Comparison of ENCODE assay signal across 15 mouse cellular contexts in genomic region chr7:145332376-145333041, GRCm38 (mm10). TPM values are rescaled to one million over a fixed set of nuclear protein-coding genes. Genes with fewer than 3 reads are reported as not detected.
DNase-seq lines count a peak whose midpoint lies in the region; ATAC-seq and TF ChIP-seq lines count a peak whose summit lies in the region.
"Had no signal": no experiment of that assay in that cellular context is flagged by ENCODE, and none has a peak within 500 bp of the region (broad histone marks: within the 10 kb centered on the region; RNA-seq: fewer than 3 reads in every experiment).

No protein-coding gene starts in this region.

- H3K4me1 ChIP-seq in heart, embryonic 15.5 days (replicated peaks) = peaks cover 19% of the 10 kb centered on the region
- H3K4me1 ChIP-seq in heart, adult 2 months (ENCODE audit: control insufficient read depth, insufficient read depth, low read length) = no peaks in the 10 kb centered on the region; the same call in 1 of the 2 replicates
- H3K4me1 ChIP-seq in embryonic facial prominence, embryonic 14.5 days (ENCODE audit: control insufficient read depth, insufficient read depth, low read length) = peaks cover 25% of the 10 kb centered on the region
- peaks cover 60% of the 10 kb centered on the region for H3K4me1 ChIP-seq in limb, embryonic 13.5 days
- H3K4me1 ChIP-seq: midbrain, embryonic 12.5 days had no signal

- intact Hi-C loops in heart, adult 2 months (cut with DNase I) = no loop called here

- no peaks in the 10 kb centered on the region for H3K36me3 ChIP-seq in heart, embryonic 15.5 days
- H3K36me3 ChIP-seq in heart, adult 2 months (ENCODE audit: control insufficient read depth, insufficient read depth, low read length) = no peaks in the 10 kb centered on the region
- no peaks in the 10 kb centered on the region for H3K36me3 ChIP-seq in embryonic facial prominence, embryonic 14.5 days (ENCODE audit: control insufficient read depth, insufficient read depth, low read length)
- H3K36me3 ChIP-seq in limb, embryonic 13.5 days = no peaks in the 10 kb centered on the region
- H3K36me3 ChIP-seq: midbrain, embryonic 12.5 days had no signal

- TF ChIP-seq EP300 in heart, adult 2 months (IDR thresholded peaks at IDR 0.05; ENCODE audit: insufficient read depth, low read depth, low read length) = no peak

- no peak overlapping the region for H3K9ac ChIP-seq in heart, embryonic 15.5 days
- no peak overlapping the region for H3K9ac ChIP-seq in heart, adult 2 months (ENCODE audit: low read depth, low read length)
- H3K9ac ChIP-seq in embryonic facial prominence, embryonic 14.5 days (ENCODE audit: low read depth, low read length) = no peak overlapping the region
- no peak overlapping the region for H3K9ac ChIP-seq in limb, embryonic 13.5 days
- H3K9ac ChIP-seq: midbrain, embryonic 12.5 days had no signal

- ATAC-seq in heart, embryonic 15.5 days (replicated peaks; ENCODE audit: insufficient number of reproducible peaks, insufficient read depth, low FRiP score, low read depth) = no peak
- peak; percentile 71 for ATAC-seq in embryonic facial prominence, embryonic 14.5 days (ENCODE audit: low read depth)
- peak; percentile 69 for ATAC-seq in limb, embryonic 13.5 days (ENCODE audit: low FRiP score, low read depth)
- no peak for ATAC-seq in monocyte, adult 5-6 weeks (replicated peaks; ENCODE audit: insufficient number of reproducible peaks, low FRiP score, low TSS enrichment, poor library complexity, severe bottlenecking)

- no peaks in the 10 kb centered on the region for H3K27me3 ChIP-seq in heart, embryonic 15.5 days
- no peaks in the 10 kb centered on the region for H3K27me3 ChIP-seq in heart, adult 2 months (ENCODE audit: control insufficient read depth, insufficient read depth, low read length)
- H3K27me3 ChIP-seq in embryonic facial prominence, embryonic 14.5 days (replicated peaks; ENCODE audit: control insufficient read depth, insufficient read depth, low read length) = no peaks in the 10 kb centered on the region
- H3K27me3 ChIP-seq in limb, embryonic 13.5 days = no peaks in the 10 kb centered on the region
- H3K27me3 ChIP-seq: midbrain, embryonic 12.5 days had no signal

- WGBS in heart, embryonic 15.5 days = 9% methylated on average over 1 of the region's 1 CpGs
- 17% methylated on average over 1 of the region's 1 CpGs for WGBS in heart, adult 2 months
- WGBS in embryonic facial prominence, embryonic 14.5 days = 30% methylated on average over 1 of the region's 1 CpGs
- 21% methylated on average over 1 of the region's 1 CpGs for WGBS in limb, embryonic 13.5 days

- no peak for DNase-seq in heart, adult 2 months
- DNase-seq in brain, adult 2 months (ENCODE audit: low read depth, low spot score) = peak; percentile 53
- peak; percentile 92 for DNase-seq in embryonic facial prominence, embryonic 14.5 days (ENCODE audit: low spot score)
- DNase-seq in embryo, embryonic 10 days (ENCODE audit: low spot score) = no peak
- no peak for DNase-seq in ovary, postnatal 14 days (ENCODE audit: low spot score)

- H3K9me3 ChIP-seq in heart, embryonic 15.5 days (replicated peaks) = no peaks in the 10 kb centered on the region
- H3K9me3 ChIP-seq in embryonic facial prominence, embryonic 14.5 days (ENCODE audit: control insufficient read depth, low read length) = no peaks in the 10 kb centered on the region
- H3K9me3 ChIP-seq in limb, embryonic 13.5 days = no peaks in the 10 kb centered on the region
- H3K9me3 ChIP-seq: midbrain, embryonic 12.5 days had no signal

- H3K4me3 ChIP-seq in heart, embryonic 15.5 days = no peak overlapping the region
- no peak overlapping the region for H3K4me3 ChIP-seq in heart, adult 2 months
- no peak overlapping the region for H3K4me3 ChIP-seq in embryonic facial prominence, embryonic 14.5 days (ENCODE audit: low read depth, low read length)
- no peak overlapping the region for H3K4me3 ChIP-seq in limb, embryonic 13.5 days
- H3K4me3 ChIP-seq: erythroblast, embryonic 14.5 days; midbrain, embryonic 12.5 days had no signal

- H3K27ac ChIP-seq in heart, embryonic 15.5 days = peak overlapping the region; percentile 27; the same call in 1 of the 2 replicates
- H3K27ac ChIP-seq in heart, adult 2 months = no peak overlapping the region
- H3K27ac ChIP-seq in embryonic facial prominence, embryonic 14.5 days (replicated peaks; ENCODE audit: low read depth, low read length) = peak overlapping the region; percentile 80
- H3K27ac ChIP-seq in limb, embryonic 13.5 days = peak overlapping the region; percentile 73
- H3K27ac ChIP-seq: midbrain, embryonic 12.5 days had no signal

- H3K4me2 ChIP-seq in heart, embryonic 15.5 days = no peak overlapping the region
- no peak overlapping the region for H3K4me2 ChIP-seq in embryonic facial prominence, embryonic 14.5 days (ENCODE audit: low read depth, low read length)
- no peak overlapping the region for H3K4me2 ChIP-seq in limb, embryonic 13.5 days (replicated peaks)
- H3K4me2 ChIP-seq: midbrain, embryonic 12.5 days had no signal

- TF ChIP-seq POLR2A in heart, adult 2 months (IDR thresholded peaks at IDR 0.05; ENCODE audit: insufficient read depth, low read depth, low read length) = no peak

- no peaks in the 10 kb centered on the region for H3K79me2 ChIP-seq in heart, adult 2 months (replicated peaks; ENCODE audit: control insufficient read depth, insufficient read depth, low read length)

- no peak for TF ChIP-seq CTCF in heart, adult 2 months (IDR thresholded peaks at IDR 0.05)

RNA-seq across cellular contexts. Expression of gene Mrgprd, which starts 17.9 kb away (rescaled TPM):
- polyA plus RNA-seq in heart, embryonic 15.5 days (2015; fragmentation: Nextera tagmentation; extraction: Ambion mirVana) = not detected in 2 replicates
- not detected for total RNA-seq in heart, adult 2 months (2021)
- not detected in 2 replicates for polyA plus RNA-seq in heart, adult 2 months (2012; rRNA removed)
- not detected in 2 replicates for polyA plus RNA-seq in embryonic facial prominence, embryonic 14.5 days (2014; fragmentation: Nextera tagmentation; extraction: Ambion mirVana)
- not detected in 2 replicates for polyA plus RNA-seq in limb, embryonic 13.5 days (2015; fragmentation: Nextera tagmentation; extraction: Ambion mirVana)
- total RNA-seq in monocyte, adult 5-6 weeks (2017) = not detected in 3 replicates
- total RNA-seq: adrenal gland, adult 18-20 months; CH12.LX; left cerebral cortex, adult 18-20 months had no signal
- polyA plus RNA-seq: erythroblast, embryonic 14.5 days; heart, postnatal 0 days; midbrain, embryonic 12.5 days; testis, adult 2 months had no signal

RNA-seq across cellular contexts. Expression of gene Mrgprf, which starts 31.9 kb away (rescaled TPM):
- 1.4 and 1.7 TPM in 2 replicates for polyA plus RNA-seq in heart, embryonic 15.5 days (2015; fragmentation: Nextera tagmentation; extraction: Ambion mirVana)
- 1 to 10 TPM; 2.9 to 4.0 TPM for total RNA-seq in heart, adult 2 months (2021)
- 10.8 and 16.4 TPM in 2 replicates for polyA plus RNA-seq in heart, adult 2 months (2012; rRNA removed)
- polyA plus RNA-seq in embryonic facial prominence, embryonic 14.5 days (2014; fragmentation: Nextera tagmentation; extraction: Ambion mirVana) = 7.5 and 10.0 TPM in 2 replicates
- polyA plus RNA-seq in limb, embryonic 13.5 days (2015; fragmentation: Nextera tagmentation; extraction: Ambion mirVana) = 1.3 and 1.4 TPM in 2 replicates
- not detected in 3 replicates for total RNA-seq in monocyte, adult 5-6 weeks (2017)
- total RNA-seq: CH12.LX had no signal
- polyA plus RNA-seq: erythroblast, embryonic 14.5 days had no signal

RNA-seq across cellular contexts. Expression of gene Tpcn2, which starts 48.7 kb away (rescaled TPM):
- 4.6 and 7.4 TPM in 2 replicates for polyA plus RNA-seq in heart, embryonic 15.5 days (2015; fragmentation: Nextera tagmentation; extraction: Ambion mirVana)
- 1 to 10 TPM; 1.9 to 3.0 TPM for total RNA-seq in heart, adult 2 months (2021)
- 7.9 and 8.7 TPM in 2 replicates for polyA plus RNA-seq in heart, adult 2 months (2012; rRNA removed)
- polyA plus RNA-seq in embryonic facial prominence, embryonic 14.5 days (2014; fragmentation: Nextera tagmentation; extraction: Ambion mirVana) = 3.6 and 3.7 TPM in 2 replicates
- 12.6 TPM in 2 replicates for polyA plus RNA-seq in limb, embryonic 13.5 days (2015; fragmentation: Nextera tagmentation; extraction: Ambion mirVana)
- total RNA-seq in monocyte, adult 5-6 weeks (2017) = 13.6 to 20.1 TPM (median 14.9 TPM) in 3 replicates
- polyA plus RNA-seq: erythroblast, embryonic 14.5 days had no signal

Comparison
In these comparisons a context has a peak if more than half of its experiments do, and no peak if none do; other contexts are left out.
1. ATAC-seq: peak in embryonic facial prominence, embryonic 14.5 days (single experiment) and limb, embryonic 13.5 days (single experiment); none in heart, embryonic 15.5 days (single experiment) and monocyte, adult 5-6 weeks (single experiment).
2. DNase-seq: peak in brain, adult 2 months (single experiment) and embryonic facial prominence, embryonic 14.5 days (single experiment); none in heart, adult 2 months (0 of 2), embryo, embryonic 10 days (single experiment) and ovary, postnatal 14 days (single experiment).